Mouse (Mus musculus) kidney, embryonic 15.5 days (tissue): Measurements from ENCODE around the gene Gm21820. TPM values are rescaled to one million over a fixed set of nuclear protein-coding genes. Genes with fewer than 3 reads are reported as not detected.
"Not testable (repeated sequence)": the region's sequence is repeated elsewhere in the genome, so short reads cannot be mapped to it uniquely, and the experiment has no call there.

ENCODE experiments used
- ATAC-seq: fragments of 200-750 bp; cut with Nextera tagmentation; replicated peaks from 2 replicates; pipeline ENCODE4 v1.8.0; 2017; ENCODE audit warnings: moderate TSS enrichment; ENCODE audit not compliant: low FRiP score
- H3K27ac ChIP-seq: fragments of 300-500 bp; sonication (generic); 2 replicates; pipeline ENCODE4 v1.5.1; 2015; ENCODE audit warnings: mild to moderate bottlenecking, inconsistent platforms
- H3K27me3 ChIP-seq: fragments of 300-500 bp; sonication (generic); 2 replicates; pipeline ENCODE4 v1.6.1; 2015; ENCODE audit warnings: inconsistent platforms
- H3K36me3 ChIP-seq: fragments of 300-500 bp; sonication (generic); 2 replicates; pipeline ENCODE4 v1.6.1; 2015; ENCODE audit warnings: inconsistent platforms
- H3K4me1 ChIP-seq: fragments of 300-500 bp; sonication (generic); 2 replicates; pipeline ENCODE4 v1.6.1; 2015; ENCODE audit warnings: inconsistent platforms
- H3K4me2 ChIP-seq: fragments of 300-500 bp; sonication (generic); 2 replicates; pipeline ENCODE4 v1.6.1; 2015; ENCODE audit warnings: moderate library complexity, mild to moderate bottlenecking, inconsistent platforms
- H3K4me3 ChIP-seq: fragments of 300-500 bp; sonication (generic); replicated peaks from 2 replicates; pipeline ENCODE4 v1.5.1; 2015; ENCODE audit warnings: mild to moderate bottlenecking, inconsistent platforms
- H3K9ac ChIP-seq: fragments of 300-500 bp; sonication (generic); 2 replicates; pipeline ENCODE4 v1.6.1; 2015; ENCODE audit warnings: mild to moderate bottlenecking, inconsistent platforms
- H3K9me3 ChIP-seq: fragments of 300-500 bp; sonication (generic); replicated peaks from 2 replicates; pipeline ENCODE4 v1.6.1; 2016; ENCODE audit warnings: inconsistent platforms
- WGBS: fragments of 180-500 bp; shearing (Covaris S2); methylation state at CpG from one replicate; pipeline ENCODE4 v1.1.7; 2015; ENCODE audit warnings: mixed read lengths; 5-methylcytosine and 5-hydroxymethylcytosine counted together
- polyA plus RNA-seq: library from polyadenylated mRNA; unstranded; fragments of >200 nt; fragmentation: Nextera tagmentation; extraction: Ambion mirVana; gene quantifications from 2 replicates; pipeline ENCODE4 v1.2.1, GENCODE M21; 2015

Gm21820 gene
- not detected in 2 replicates for polyA plus RNA-seq

GRCm38 (mm10) chrY:5249341-5249740 is at the start of gene Gm21820:
Gene Gm21820 (minus strand): TSS chrY:5249441.
- H3K4me1 ChIP-seq, H3K4me2 ChIP-seq, ATAC-seq: not testable (repeated sequence)

More at GRCm38 (mm10) chrY:5249341-5249740, at the start of gene Gm21820:
- not testable (repeated sequence) for H3K9me3 ChIP-seq, H3K27ac ChIP-seq, H3K27me3 ChIP-seq, H3K36me3 ChIP-seq, H3K4me3 ChIP-seq, H3K9ac ChIP-seq
- WGBS = 75% methylated on average over 1 of the region's 1 CpGs

Other genes starting within 250 kb of the Gm21820 start
- not detected in 2 replicates for gene Gm20918, start 205.5 kb downstream of the Gm21820 start, polyA plus RNA-seq